Mouse (Mus musculus) R1 (cell line): ENCODE measurements at regions not wholly inside any gene's neighbourhood (a gene's known extent, or its start where the extent isn't known, plus 50 kb on each side); places are given as distances from the start of the nearest gene placed in this dataset.

ENCODE experiments used
- DNase-seq: peaks from one replicate; pipeline ENCODE4 v3.0.0-alpha.2; 2018; ENCODE audit warnings: low read depth, low spot score

- DNase-seq: no peak
Measured at GRCm38 (mm10) chr3:47866061-47866460, 1418.0 kb upstream of the Pabpc4l start.

GRCm38 (mm10) chr3:47863591-47863990 lies 1415.6 kb upstream of the Pabpc4l start:
- DNase-seq: no peak

DNA sequence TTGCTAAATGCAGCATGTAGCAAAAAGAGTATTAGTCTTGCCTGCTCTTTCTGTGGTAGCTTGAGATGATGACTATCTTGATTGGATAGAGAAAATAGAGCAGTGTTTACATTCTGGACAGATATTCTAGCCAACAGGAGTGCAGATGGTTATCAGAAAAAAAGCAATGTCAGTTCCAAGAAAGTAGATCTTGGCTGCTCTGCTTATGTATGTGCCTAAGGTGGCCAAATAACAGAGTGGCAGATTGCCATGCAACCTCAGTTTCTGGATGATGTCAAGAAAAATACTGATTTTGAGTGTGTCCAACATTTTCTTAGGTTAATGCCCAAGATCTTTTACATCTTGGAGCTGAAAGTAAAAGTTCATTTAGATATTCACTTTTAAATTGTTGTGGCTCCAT lies 1397.6 kb upstream of the Pabpc4l start:
- no peak for DNase-seq

DNA sequence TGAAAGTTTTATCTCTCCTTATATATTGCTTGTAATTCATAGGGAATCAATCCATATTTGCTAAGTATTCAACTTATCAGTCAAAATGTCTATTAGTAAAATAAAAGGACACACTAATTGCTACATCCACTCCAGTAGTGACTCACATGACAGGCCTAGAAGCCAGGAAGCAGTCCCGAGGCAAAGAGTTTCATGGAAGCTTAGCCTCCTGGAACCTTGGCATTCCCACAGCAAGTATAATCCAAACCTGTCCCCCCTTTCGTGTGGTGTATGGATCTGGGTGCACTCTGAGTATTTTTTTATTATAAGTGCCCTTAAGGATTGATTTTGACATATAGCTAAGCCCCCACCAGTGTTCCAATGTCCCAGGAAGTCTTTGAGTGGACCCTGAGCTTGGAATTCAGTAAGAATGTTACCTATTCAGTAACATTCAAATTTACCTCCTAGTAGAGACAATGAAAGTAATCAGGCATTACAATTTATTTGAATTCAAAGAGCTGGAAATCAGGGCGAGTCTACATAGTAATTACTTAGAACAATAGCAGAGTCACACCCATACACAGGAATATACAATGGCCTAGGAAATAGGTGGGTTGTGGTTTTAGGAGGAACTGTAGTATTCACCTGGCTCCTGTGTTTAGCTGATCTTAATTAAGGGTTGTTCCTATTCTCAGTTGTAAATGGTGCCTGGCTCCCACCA lies 1388.7 kb upstream of the Pabpc4l start:
- DNase-seq: peak; percentile 79

DNA sequence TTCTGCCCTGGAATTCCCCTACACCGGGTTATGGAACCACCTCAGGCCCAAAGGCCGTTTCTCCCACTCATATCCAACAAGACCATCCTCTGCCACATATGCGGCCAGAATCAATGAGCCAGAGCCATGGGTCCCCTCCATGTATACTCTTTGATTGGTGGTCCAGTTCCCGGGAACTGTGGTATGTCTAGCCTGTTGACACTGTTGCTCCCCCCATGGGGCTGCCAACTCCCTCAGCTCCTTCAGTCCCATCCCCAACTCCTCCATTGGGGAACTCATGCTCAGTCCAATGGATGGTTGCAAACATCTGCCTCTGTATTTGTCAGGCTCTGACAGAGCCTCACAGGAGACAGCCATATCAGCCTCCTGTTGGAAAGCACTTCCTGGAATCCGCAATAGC lies 1370.3 kb upstream of the Pabpc4l start:
- no peak for DNase-seq

DNA sequence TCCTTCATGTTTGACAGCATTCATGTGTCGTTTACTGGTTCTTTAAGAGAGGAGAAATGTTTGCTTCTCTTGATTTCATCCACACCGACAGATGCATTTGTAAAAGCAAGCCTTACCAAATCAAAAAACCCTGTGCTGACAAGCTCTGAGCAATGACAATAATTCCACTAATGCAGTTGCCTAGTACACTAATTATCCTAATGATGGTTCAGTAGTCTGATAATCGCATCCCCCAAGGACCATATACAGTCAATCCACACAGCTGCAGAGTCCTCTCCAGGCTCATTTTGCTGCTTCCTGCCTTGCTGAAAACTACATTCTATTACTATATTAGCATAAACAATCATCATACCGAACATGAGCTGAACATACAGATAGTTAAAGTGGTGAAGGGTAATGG lies 1369.5 kb upstream of the Pabpc4l start:
- DNase-seq: no peak
